Mouse (Mus musculus): ENCODE measurements around the gene Nyap1.

GRCm38 (mm10) chr5:137770709-137771108, 29.3 kb upstream of the Nyap1 start:
- TF ChIP-seq CTCF (conservative IDR thresholded peaks at IDR 0.05; ENCODE audit: insufficient read depth, insufficient read length, low read depth, low read length) (peak; percentile 59), POLR2A (IDR thresholded peaks at IDR 0.05; ENCODE audit: low read depth, low read length) (no peak)

All from kidney, adult 2 months (tissue).